Mouse (Mus musculus): ENCODE results near the gene Stil.

GRCm38 (mm10) chr4:114957403-114957802 is 42.6 kb upstream of the Stil start:
- no peak for TF ChIP-seq POLR2A (IDR thresholded peaks at IDR 0.05; ENCODE audit: control insufficient read depth, extremely low read depth, insufficient read depth, low read length, poor library complexity)
- no peak for TF ChIP-seq CTCF (IDR thresholded peaks at IDR 0.05; ENCODE audit: borderline replicate concordance, control insufficient read depth, extremely low read depth, insufficient read depth, low read length, poor library complexity)

Data from thymus, adult 2 months (tissue).